7 mouse cellular contexts compared by ENCODE assay signal in genomic region chr4:63546441-63547055, GRCm38 (mm10). TPM values are rescaled to one million over a fixed set of nuclear protein-coding genes. Genes with fewer than 3 reads are reported as not detected.
DNase-seq lines count a peak whose midpoint lies in the region; ATAC-seq and TF ChIP-seq lines count a peak whose summit lies in the region.

No protein-coding gene starts in this region.

- no peak for ATAC-seq in neural tube, embryonic 11.5 days (ENCODE audit: insufficient read depth, low FRiP score, low TSS enrichment)
- ATAC-seq in liver, embryonic 14.5 days (ENCODE audit: insufficient read depth), result no peak

- H3K9me3 ChIP-seq in neural tube, embryonic 11.5 days (ENCODE audit: control insufficient read depth, low read length), result no peaks in the 10 kb centered on the region
- H3K9me3 ChIP-seq in hindbrain, embryonic 10.5 days, result no peaks in the 10 kb centered on the region
- H3K9me3 ChIP-seq in liver, embryonic 14.5 days (ENCODE audit: control insufficient read depth, low read length), result no peaks in the 10 kb centered on the region

- H3K36me3 ChIP-seq in neural tube, embryonic 11.5 days (ENCODE audit: control insufficient read depth, insufficient read depth, low read length), result peaks cover 6% of the 10 kb centered on the region; the same call in 1 of the 2 replicates
- peaks cover 41% of the 10 kb centered on the region for H3K36me3 ChIP-seq in hindbrain, embryonic 10.5 days
- peaks cover 27% of the 10 kb centered on the region for H3K36me3 ChIP-seq in liver, embryonic 14.5 days (replicated peaks; ENCODE audit: control insufficient read depth, insufficient read depth, low read depth)

- H3K27ac ChIP-seq in neural tube, embryonic 11.5 days (ENCODE audit: low read depth, low read length), result no peak overlapping the region
- H3K27ac ChIP-seq in hindbrain, embryonic 10.5 days, result no peak overlapping the region
- no peak overlapping the region for H3K27ac ChIP-seq in liver, embryonic 14.5 days

- no peak for TF ChIP-seq CTCF in liver, embryonic 14.5 days (IDR thresholded peaks at IDR 0.05; ENCODE audit: low read depth)

- WGBS in neural tube, embryonic 11.5 days, result 89% methylated on average over 6 of the region's 6 CpGs
- 82% methylated on average over 6 of the region's 6 CpGs for WGBS in hindbrain, embryonic 10.5 days
- WGBS in liver, embryonic 14.5 days (ENCODE audit: insufficient replicate concordance), result 71% methylated on average over 6 of the region's 6 CpGs

- no peak overlapping the region; the same call in 1 of the 2 replicates for H3K4me3 ChIP-seq in neural tube, embryonic 11.5 days (ENCODE audit: low read depth, low read length)
- peak overlapping the region; percentile 92 for H3K4me3 ChIP-seq in hindbrain, embryonic 10.5 days
- H3K4me3 ChIP-seq in liver, embryonic 14.5 days (ENCODE audit: insufficient read depth in 1 of 2, low read depth in 2 of 2, low read length in 2 of 2), result no peak overlapping the region; a peak in 1 of 4 replicates

- H3K4me1 ChIP-seq in neural tube, embryonic 11.5 days (ENCODE audit: control insufficient read depth, insufficient read depth, low read length), result peaks cover 16% of the 10 kb centered on the region
- H3K4me1 ChIP-seq in hindbrain, embryonic 10.5 days (replicated peaks), result peaks cover 35% of the 10 kb centered on the region
- H3K4me1 ChIP-seq in liver, embryonic 14.5 days (replicated peaks; ENCODE audit: control insufficient read depth in 2 of 2, insufficient read depth in 2 of 2, low read length in 1 of 2), result peaks cover 9 to 24% of the 10 kb centered on the region in 2 experiments

- no peak for DNase-seq in neural tube, embryonic 11.5 days (ENCODE audit: low spot score)
- no peak for DNase-seq in neural tube, embryonic 10.5 days (ENCODE audit: extremely low spot score, low spot score)
- DNase-seq in hindbrain, embryonic 10.5 days (ENCODE audit: low spot score), result no peak
- no peak for DNase-seq in liver, embryonic 14.5 days (ENCODE audit: low read depth in 3 of 3, low spot score in 3 of 3)
- no peak for DNase-seq in retina, embryonic 14.5 days (ENCODE audit: low spot score)
- no peak for DNase-seq in right cerebral cortex, postnatal 4 days
- no peak for DNase-seq in retina, postnatal 1 day

- H3K27me3 ChIP-seq in neural tube, embryonic 11.5 days (ENCODE audit: control insufficient read depth, insufficient read depth, low read length), result no peaks in the 10 kb centered on the region
- no peaks in the 10 kb centered on the region for H3K27me3 ChIP-seq in hindbrain, embryonic 10.5 days (ENCODE audit: insufficient read depth, poor library complexity, severe bottlenecking)
- H3K27me3 ChIP-seq in liver, embryonic 14.5 days (ENCODE audit: control insufficient read depth, insufficient read depth, low read length), result no peaks in the 10 kb centered on the region

- TF ChIP-seq EP300 in liver, embryonic 14.5 days (IDR thresholded peaks at IDR 0.05; ENCODE audit: low read depth), result no peak

- no peak overlapping the region for H3K9ac ChIP-seq in neural tube, embryonic 11.5 days (ENCODE audit: low read length)
- H3K9ac ChIP-seq in liver, embryonic 14.5 days (replicated peaks), result no peak overlapping the region; the same call in 1 of the 2 replicates

- peak overlapping the region; percentile 67; the same call in 1 of the 2 replicates for H3K4me2 ChIP-seq in neural tube, embryonic 11.5 days (ENCODE audit: low read depth)
- H3K4me2 ChIP-seq in liver, embryonic 14.5 days (ENCODE audit: low read depth), result peak overlapping the region; percentile 92

RNA-seq across cellular contexts. Expression of gene Atp6v1g1, which starts 2.0 kb away (rescaled TPM):
- 388 and 403 TPM in 2 replicates for polyA plus RNA-seq in neural tube, embryonic 11.5 days (2014; fragmentation: Nextera tagmentation; extraction: Ambion mirVana)
- 310 and 365 TPM in 2 replicates for polyA plus RNA-seq in hindbrain, embryonic 10.5 days (2016; fragmentation: Nextera tagmentation; extraction: Ambion mirVana)
- polyA plus RNA-seq in liver, embryonic 14.5 days (2012; rRNA removed), result 27.1 and 42.6 TPM in 2 replicates
- polyA plus RNA-seq in liver, embryonic 14.5 days (2014; fragmentation: Nextera tagmentation; extraction: Ambion mirVana), result 117 and 119 TPM in 2 replicates

RNA-seq across cellular contexts. Expression of gene Tmem268, which starts 12.0 kb away (rescaled TPM):
- 5.6 and 6.2 TPM in 2 replicates for polyA plus RNA-seq in neural tube, embryonic 11.5 days (2014; fragmentation: Nextera tagmentation; extraction: Ambion mirVana)
- 7.6 and 10.2 TPM in 2 replicates for polyA plus RNA-seq in hindbrain, embryonic 10.5 days (2016; fragmentation: Nextera tagmentation; extraction: Ambion mirVana)
- 3.5 and 5.1 TPM in 2 replicates for polyA plus RNA-seq in liver, embryonic 14.5 days (2012; rRNA removed)
- polyA plus RNA-seq in liver, embryonic 14.5 days (2014; fragmentation: Nextera tagmentation; extraction: Ambion mirVana), result 7.8 and 7.9 TPM in 2 replicates

RNA-seq across cellular contexts. Expression of gene Whrn, which starts 50.8 kb away (rescaled TPM):
- 8.0 and 10.5 TPM in 2 replicates for polyA plus RNA-seq in neural tube, embryonic 11.5 days (2014; fragmentation: Nextera tagmentation; extraction: Ambion mirVana)
- 6.6 and 6.9 TPM in 2 replicates for polyA plus RNA-seq in hindbrain, embryonic 10.5 days (2016; fragmentation: Nextera tagmentation; extraction: Ambion mirVana)
- 0.53 and 0.61 TPM in 2 replicates for polyA plus RNA-seq in liver, embryonic 14.5 days (2012; rRNA removed)
- 0.23 and 0.29 TPM in 2 replicates for polyA plus RNA-seq in liver, embryonic 14.5 days (2014; fragmentation: Nextera tagmentation; extraction: Ambion mirVana)

RNA-seq across cellular contexts. Expression of gene Gm11213, which starts 58.5 kb away (rescaled TPM):
- polyA plus RNA-seq in neural tube, embryonic 11.5 days (2014; fragmentation: Nextera tagmentation; extraction: Ambion mirVana), result not detected in 2 replicates
- polyA plus RNA-seq in hindbrain, embryonic 10.5 days (2016; fragmentation: Nextera tagmentation; extraction: Ambion mirVana), result not detected in 2 replicates
- not detected in 2 replicates for polyA plus RNA-seq in liver, embryonic 14.5 days (2012; rRNA removed)
- not detected in 2 replicates for polyA plus RNA-seq in liver, embryonic 14.5 days (2014; fragmentation: Nextera tagmentation; extraction: Ambion mirVana)
